Mouse (Mus musculus) hematopoietic stem cell, adult 5-6 weeks (primary cell): Measurements from ENCODE around the gene Melk. TPM values are rescaled to one million over a fixed set of nuclear protein-coding genes. Genes with fewer than 3 reads are reported as not detected.

ENCODE experiments used
- ATAC-seq, 2 experiments: fragments of 125-278 bp in 1 of 2; replicated peaks in 1 of 2; 2 replicates each; pipeline ENCODE4 v1.8.0; 2016 to 2017; ENCODE audit warnings: inconsistent platforms in 2 of 2, mild to moderate bottlenecking in 2 of 2, moderate number of reproducible peaks in 2 of 2, low read depth in 1 of 2, moderate TSS enrichment in 1 of 2; ENCODE audit not compliant: low FRiP score in 2 of 2, poor library complexity in 2 of 2, severe bottlenecking in 2 of 2, insufficient read depth in 1 of 2, low TSS enrichment in 1 of 2
- total RNA-seq: library from RNA; stranded (forward); fragments of 172-1452, 232-1000 nt; gene quantifications from 2 replicates; pipeline ENCODE4 v1.2.3, GENCODE M21; 2017

Gene Melk
- 16.3 and 16.7 TPM in 2 replicates for total RNA-seq

- ATAC-seq: peak; percentile 82 to 94
Observed at GRCm38 (mm10) chr4:44300781-44301750, at the start of gene Melk. Gene Melk (plus strand): TSS chr4:44300876.

GRCm38 (mm10) chr4:44251521-44251920 is 49.2 kb upstream of the Melk start:
- no peak for ATAC-seq

- ATAC-seq: no peak
Observed at GRCm38 (mm10) chr4:44251966-44252916, 48.4 kb upstream of the Melk start.

GRCm38 (mm10) chr4:44253191-44253590 is 47.5 kb upstream of the Melk start:
- no peak for ATAC-seq

- ATAC-seq: no peak
Observed at GRCm38 (mm10) chr4:44254579-44254978, 46.1 kb upstream of the Melk start.

GRCm38 (mm10) chr4:44259126-44259525 is 41.5 kb upstream of the Melk start:
- ATAC-seq: no peak

- peak; percentile 68 to 75 for ATAC-seq
Observed at GRCm38 (mm10) chr4:44260244-44260643, 40.4 kb upstream of the Melk start.

- ATAC-seq: no peak
Observed at GRCm38 (mm10) chr4:44265500-44265899, 35.2 kb upstream of the Melk start.

GRCm38 (mm10) chr4:44267437-44267836 is 33.2 kb upstream of the Melk start:
- no peak for ATAC-seq

- no peak for ATAC-seq
Observed at GRCm38 (mm10) chr4:44269376-44269817, 31.3 kb upstream of the Melk start.

- ATAC-seq: no peak
Observed at GRCm38 (mm10) chr4:44271134-44271533, 29.5 kb upstream of the Melk start.

- ATAC-seq: no peak
Observed at GRCm38 (mm10) chr4:44281597-44282265, 18.9 kb upstream of the Melk start.

GRCm38 (mm10) chr4:44292534-44292933 is 8.1 kb upstream of the Melk start:
- ATAC-seq: no peak; a peak in 1 of 4 replicates

GRCm38 (mm10) chr4:44295837-44296236 is 4.8 kb upstream of the Melk start:
- ATAC-seq: no peak

- no peak for ATAC-seq
Observed at GRCm38 (mm10) chr4:44306585-44306984, 5.9 kb downstream of the Melk start.

GRCm38 (mm10) chr4:44310429-44310828 is 9.8 kb downstream of the Melk start:
- no peak for ATAC-seq

- ATAC-seq: no peak
Observed at GRCm38 (mm10) chr4:44310911-44311310, 10.2 kb downstream of the Melk start.
